Mouse (Mus musculus): ENCODE measurements around the gene Cyp20a1. TPM values are rescaled to one million over a fixed set of nuclear protein-coding genes. Genes with fewer than 3 reads are reported as not detected.

The Cyp20a1 gene
- 1 to 10 TPM; 6.8 to 7.3 TPM for total RNA-seq (2021)

GRCm38 (mm10) chr1:60342808-60343629 lies at the start of gene Cyp20a1:
Gene Cyp20a1 (plus strand): TSS chr1:60343323.
- intact Hi-C loops (cut with DNase I), result loop anchor here (5.0 kb wide), 4 partner anchors 64 to 619 kb away; partner anchors contain the start of gene Abi2
- peak; percentile 86 to 94 for DNase-seq

- DNase-seq, result no peak
- intact Hi-C loops (cut with DNase I), result no loop called here
Observed at GRCm38 (mm10) chr1:60293921-60294320, 49.2 kb upstream of the Cyp20a1 start.

GRCm38 (mm10) chr1:60343630-60344455 lies 720 bp downstream of the Cyp20a1 start:
- intact Hi-C loops (cut with DNase I), result loop anchor here (5.0 kb wide), 4 partner anchors 63 to 618 kb away; partner anchors contain the start of gene Abi2
- no peak for DNase-seq

- intact Hi-C loops (cut with DNase I), result loop anchor here (5.0 kb wide), 4 partner anchors 63 to 618 kb away; partner anchors contain the start of gene Abi2
- no peak for DNase-seq
Observed at GRCm38 (mm10) chr1:60344670-60345069, 1.5 kb downstream of the Cyp20a1 start.

- DNase-seq, result no peak
- intact Hi-C loops (cut with DNase I), result no loop called here
Observed at GRCm38 (mm10) chr1:60345712-60346111, 2.6 kb downstream of the Cyp20a1 start.

GRCm38 (mm10) chr1:60352786-60353185 lies 9.7 kb downstream of the Cyp20a1 start:
- DNase-seq, result no peak
- intact Hi-C loops (cut with DNase I), result no loop called here

- intact Hi-C loops (cut with DNase I), result no loop called here
- no peak for DNase-seq
Observed at GRCm38 (mm10) chr1:60361626-60362025, 18.5 kb downstream of the Cyp20a1 start.

GRCm38 (mm10) chr1:60376556-60376955 lies 33.4 kb downstream of the Cyp20a1 start:
- DNase-seq, result no peak
- intact Hi-C loops (cut with DNase I), result no loop called here

GRCm38 (mm10) chr1:60381910-60382309 lies 38.8 kb downstream of the Cyp20a1 start:
- DNase-seq, result no peak
- intact Hi-C loops (cut with DNase I), result no loop called here

GRCm38 (mm10) chr1:60404848-60405247 lies 61.7 kb downstream of the Cyp20a1 start:
- intact Hi-C loops (cut with DNase I), result loop anchor here (5.0 kb wide), 2 partner anchors 63 to 557 kb away; partner anchors contain the start of gene Cyp20a1
- DNase-seq, result no peak

- intact Hi-C loops (cut with DNase I), result loop anchor here (2.0 to 5.0 kb wide), 3 partner anchors 66 to 554 kb away; partner anchors contain the start of genes Cyp20a1 and Raph1
- DNase-seq, result peak in 1 of 2 experiments; percentile 4
Observed at GRCm38 (mm10) chr1:60408501-60409167, 65.5 kb downstream of the Cyp20a1 start.

- intact Hi-C loops (cut with DNase I), result loop anchor here (2.0 to 5.0 kb wide), 3 partner anchors 67 to 553 kb away; partner anchors contain the start of genes Cyp20a1 and Raph1
- peak; percentile 91 to 92 for DNase-seq
Observed at GRCm38 (mm10) chr1:60409168-60409828, 66.2 kb downstream of the Cyp20a1 start, which contains the start of gene Abi2. Gene Abi2 (plus strand): TSS chr1:60409619.

- intact Hi-C loops (cut with DNase I), result loop anchor here (2.0 to 5.0 kb wide), 3 partner anchors 68 to 552 kb away; partner anchors contain the start of genes Cyp20a1 and Raph1
- DNase-seq, result peak in 1 of 2 experiments; percentile 37
Observed at GRCm38 (mm10) chr1:60409928-60410817, 67.0 kb downstream of the Cyp20a1 start.

- intact Hi-C loops (cut with DNase I), result no loop called here
- DNase-seq, result no peak
Observed at GRCm38 (mm10) chr1:60416724-60417123, 73.6 kb downstream of the Cyp20a1 start.

- intact Hi-C loops (cut with DNase I), result no loop called here
- DNase-seq, result no peak
Observed at GRCm38 (mm10) chr1:60423882-60424281, 80.8 kb downstream of the Cyp20a1 start.

- DNase-seq, result no peak
- intact Hi-C loops (cut with DNase I), result loop anchor here (5.0 kb wide), 1 partner anchor 86 kb away; the partner anchor contains the start of gene Cyp20a1
Observed at GRCm38 (mm10) chr1:60428341-60428740, 85.2 kb downstream of the Cyp20a1 start.

GRCm38 (mm10) chr1:60428932-60429331 lies 85.8 kb downstream of the Cyp20a1 start:
- intact Hi-C loops (cut with DNase I), result loop anchor here (5.0 kb wide), 1 partner anchor 87 kb away; the partner anchor contains the start of gene Cyp20a1
- DNase-seq, result peak in 1 of 2 experiments; percentile 24

GRCm38 (mm10) chr1:60431531-60431930 lies 88.4 kb downstream of the Cyp20a1 start:
- intact Hi-C loops (cut with DNase I), result no loop called here

More at GRCm38 (mm10) chr1:60431531-60431930, 88.4 kb downstream of the Cyp20a1 start:
- DNase-seq, result no peak

All from heart, postnatal 36 days (tissue).